Mouse (Mus musculus) olfactory bulb, adult 2 months (tissue): ENCODE measurements around the gene Clec3a. TPM values are rescaled to one million over a fixed set of nuclear protein-coding genes. Genes with fewer than 3 reads are reported as not detected.
A peak's percentile ranks its signal among the peaks of the same experiment; 100 is the strongest.

ENCODE experiments used
- H3K27ac ChIP-seq: fragments of 200-500 bp; 2 replicates; pipeline ENCODE4 v1.5.1; 2012; ENCODE audit warnings: low read depth, low read length; ENCODE audit not compliant: insufficient read depth
- H3K4me1 ChIP-seq: fragments of 200-500 bp; 2 replicates; pipeline ENCODE4 v1.6.1; 2012; ENCODE audit warnings: low read length; ENCODE audit not compliant: control insufficient read depth, insufficient read depth
- H3K4me3 ChIP-seq: fragments of 200-500 bp; 2 replicates; pipeline ENCODE4 v1.5.1; 2012; ENCODE audit warnings: mild to moderate bottlenecking, low read depth, low read length, moderate library complexity; ENCODE audit not compliant: insufficient read depth
- CTCF ChIP-seq: fragments of 200-500 bp; IDR thresholded peaks from 2 replicates; pipeline ENCODE4 v1.5.1; 2012; ENCODE audit warnings: low read depth, mild to moderate bottlenecking, low read length, moderate library complexity; ENCODE audit not compliant: insufficient read depth
- POLR2A ChIP-seq: fragments of 200-500 bp; IDR thresholded peaks from 2 replicates; pipeline ENCODE4 v1.6.1; 2012; ENCODE audit warnings: mild to moderate bottlenecking, low read depth, low read length, moderate library complexity; ENCODE audit not compliant: insufficient read depth
- WGBS: fragments of 180-500 bp; shearing (Covaris S2); methylation state at CpG from one replicate; pipeline ENCODE4 v1.1.7; 2018; 5-methylcytosine and 5-hydroxymethylcytosine counted together
- polyA plus RNA-seq: library from polyadenylated mRNA; stranded (reverse); fragments of >200 nt; gene quantifications from 2 replicates; pipeline ENCODE4 v1.2.4, GENCODE M21; 2012; ENCODE audit warnings: low replicate concordance; ENCODE audit not compliant: missing spikeins, insufficient read depth, insufficient read length

Clec3a gene
- polyA plus RNA-seq: not detected in 2 replicates

DNA sequence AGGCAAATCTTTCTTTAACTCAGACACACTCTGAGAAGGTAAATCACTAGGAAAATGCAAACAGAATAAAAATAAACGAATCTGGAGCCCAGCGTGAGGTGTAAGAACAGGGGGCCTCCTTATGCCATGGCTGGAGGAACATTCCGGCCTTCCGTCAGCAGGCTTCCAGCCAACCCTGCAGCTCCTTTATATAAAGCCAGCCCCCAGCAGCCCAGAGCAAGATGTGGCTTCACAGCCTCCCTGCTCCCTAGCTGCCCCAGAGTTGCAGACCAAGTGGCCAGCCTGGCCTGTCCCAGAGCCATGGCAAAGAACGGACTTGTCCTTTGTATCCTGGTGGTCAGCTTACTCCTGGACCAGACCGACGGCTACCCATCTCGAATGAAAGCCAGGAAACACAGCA, at the start of gene Clec3a:
Gene Clec3a (plus strand): TSS at position 301 of the 400 bp plus-strand sequence.
- WGBS: 77% methylated on average over 8 of the region's 8 CpGs
- no peak for TF ChIP-seq CTCF
- TF ChIP-seq POLR2A: no peak
- no peak within 1 kb of the TSS for H3K4me3 ChIP-seq
- no peak within 1 kb of the TSS for H3K27ac ChIP-seq
- H3K4me1 ChIP-seq: no peaks in the 10 kb centered on the region

GRCm38 (mm10) chr8:114369038-114369976, 48.6 kb upstream of the Clec3a start:
- peak overlapping the region; percentile 33 for H3K4me3 ChIP-seq
- no peak overlapping the region for H3K27ac ChIP-seq
- WGBS: 30% methylated on average over 27 of the region's 27 CpGs
- TF ChIP-seq CTCF: peak; percentile 77
- TF ChIP-seq POLR2A: no peak
- H3K4me1 ChIP-seq: peaks cover 2% of the 10 kb centered on the region; the same call in 1 of the 2 replicates

DNA sequence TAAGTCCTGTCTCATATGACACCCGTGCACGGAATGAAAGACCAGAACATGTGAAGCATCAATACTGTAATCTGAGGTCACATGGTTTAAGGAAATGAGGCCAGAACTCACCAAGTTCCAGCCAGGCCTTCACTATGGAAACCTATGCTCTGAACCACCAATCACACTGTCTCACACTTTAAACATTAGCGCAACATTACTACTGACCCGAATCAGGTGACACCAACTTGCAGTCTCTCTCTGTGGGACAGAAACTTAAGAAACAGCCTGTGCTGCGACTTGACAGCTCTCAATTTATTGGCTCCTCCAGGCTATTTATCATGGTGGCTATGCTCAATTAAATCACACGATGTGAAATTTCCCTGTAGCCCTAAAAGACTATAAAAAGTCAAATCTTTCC, 43.5 kb upstream of the Clec3a start:
- no peak for TF ChIP-seq POLR2A
- TF ChIP-seq CTCF: no peak
- no peak overlapping the region for H3K4me3 ChIP-seq
- WGBS: 88% methylated on average over 6 of the region's 6 CpGs
- H3K27ac ChIP-seq: no peak overlapping the region
- no peaks in the 10 kb centered on the region for H3K4me1 ChIP-seq

DNA sequence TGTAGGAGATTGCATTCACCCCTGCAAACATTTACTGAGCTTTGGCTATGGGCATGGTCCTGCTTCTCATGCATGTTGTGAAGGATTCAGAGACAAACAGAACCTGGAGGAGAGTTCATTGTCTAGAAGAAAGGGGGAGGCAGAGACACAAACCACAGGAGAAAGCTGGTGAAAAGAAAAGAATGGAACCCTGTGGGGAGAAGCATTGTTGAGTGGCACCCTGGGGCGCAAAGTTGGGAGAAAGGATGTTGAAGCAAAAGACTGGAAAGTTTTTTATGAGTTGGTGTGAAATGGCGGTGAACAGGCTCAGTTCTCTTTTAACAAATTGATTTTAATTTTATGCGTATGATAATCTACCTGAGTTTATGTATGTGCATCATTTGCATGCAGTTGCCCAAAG, 33.7 kb upstream of the Clec3a start:
- 89% methylated on average over 3 of the region's 3 CpGs for WGBS
- TF ChIP-seq POLR2A (no peak), CTCF (no peak)
- Histone ChIP-seq H3K27ac (no peak overlapping the region), H3K4me3 (no peak overlapping the region), H3K4me1 (no peaks in the 10 kb centered on the region)

DNA sequence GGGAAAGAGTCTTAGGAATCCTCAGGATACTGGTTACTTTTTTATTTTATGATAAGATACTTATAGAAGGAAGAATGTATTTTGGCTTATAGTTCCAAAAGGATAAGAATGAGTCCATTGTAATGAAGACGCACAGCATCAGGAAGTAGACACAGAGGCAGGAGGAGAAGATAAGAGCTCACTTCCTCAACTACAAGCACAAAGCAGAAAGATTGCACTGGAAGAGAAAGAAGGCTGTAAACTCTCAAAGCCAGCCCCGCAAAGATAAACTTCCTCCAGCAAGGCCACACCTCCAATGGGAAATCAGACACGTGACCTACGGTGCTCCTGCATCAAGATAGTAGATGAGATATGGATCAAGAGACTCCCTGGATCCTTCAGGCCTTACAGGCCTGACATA, 30.4 kb upstream of the Clec3a start:
- WGBS: 88% methylated on average over 4 of the region's 4 CpGs
- H3K4me3 ChIP-seq: no peak overlapping the region
- TF ChIP-seq CTCF: no peak
- no peak for TF ChIP-seq POLR2A
- H3K27ac ChIP-seq: no peak overlapping the region
- H3K4me1 ChIP-seq: no peaks in the 10 kb centered on the region

DNA sequence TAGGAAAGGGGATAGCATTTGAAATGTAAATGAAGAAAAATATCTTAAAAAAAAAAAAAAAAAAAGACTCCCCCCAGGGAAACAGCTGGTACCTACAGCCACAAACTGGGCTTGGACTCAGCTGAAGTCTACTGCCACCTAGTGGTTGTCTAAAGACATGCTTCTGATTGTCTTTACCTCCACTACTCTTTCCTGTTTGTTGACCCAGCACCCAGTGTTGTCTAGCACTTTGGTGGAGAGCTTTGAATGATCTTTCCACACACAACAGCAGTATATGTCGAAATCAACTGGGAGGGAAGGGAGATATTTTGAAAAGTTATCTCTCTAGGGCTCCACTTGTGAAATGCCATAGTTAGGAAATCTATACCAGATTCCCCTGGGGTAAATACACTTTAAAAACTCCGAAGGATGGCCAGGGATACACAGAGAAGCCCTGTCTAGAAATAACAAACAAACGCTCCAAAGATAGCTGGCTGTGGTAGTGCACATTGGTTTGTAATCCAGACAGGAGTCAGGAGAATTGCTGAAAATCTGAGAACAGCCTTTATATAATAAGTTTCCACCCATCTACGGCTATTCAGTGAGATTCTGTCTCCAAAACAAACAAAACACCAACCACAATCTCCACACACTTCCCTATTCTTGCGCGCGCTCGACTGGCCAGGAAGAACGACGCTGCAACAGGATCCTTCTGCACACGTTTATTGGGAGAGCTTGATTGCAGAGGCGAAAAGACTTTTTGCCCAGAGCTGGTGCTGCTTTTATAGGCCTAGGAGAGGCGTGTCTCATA, 27.2 kb upstream of the Clec3a start:
- no peaks in the 10 kb centered on the region for H3K4me1 ChIP-seq
- H3K4me3 ChIP-seq: no peak overlapping the region
- WGBS: 91% methylated on average over 12 of the region's 13 CpGs
- no peak overlapping the region for H3K27ac ChIP-seq
- TF ChIP-seq CTCF (no peak), POLR2A (no peak)

GRCm38 (mm10) chr8:114398326-114398725, 19.6 kb upstream of the Clec3a start:
- Histone ChIP-seq H3K4me1 (no peaks in the 10 kb centered on the region), H3K4me3 (no peak overlapping the region), H3K27ac (no peak overlapping the region)
- TF ChIP-seq POLR2A (no peak), CTCF (no peak)
- WGBS: 95% methylated on average over 5 of the region's 5 CpGs

GRCm38 (mm10) chr8:114399273-114399672, 18.6 kb upstream of the Clec3a start:
- Histone ChIP-seq H3K4me1 (no peaks in the 10 kb centered on the region), H3K27ac (no peak overlapping the region), H3K4me3 (no peak overlapping the region)
- WGBS: 96% methylated on average over 5 of the region's 5 CpGs
- TF ChIP-seq POLR2A (no peak), CTCF (no peak)

DNA sequence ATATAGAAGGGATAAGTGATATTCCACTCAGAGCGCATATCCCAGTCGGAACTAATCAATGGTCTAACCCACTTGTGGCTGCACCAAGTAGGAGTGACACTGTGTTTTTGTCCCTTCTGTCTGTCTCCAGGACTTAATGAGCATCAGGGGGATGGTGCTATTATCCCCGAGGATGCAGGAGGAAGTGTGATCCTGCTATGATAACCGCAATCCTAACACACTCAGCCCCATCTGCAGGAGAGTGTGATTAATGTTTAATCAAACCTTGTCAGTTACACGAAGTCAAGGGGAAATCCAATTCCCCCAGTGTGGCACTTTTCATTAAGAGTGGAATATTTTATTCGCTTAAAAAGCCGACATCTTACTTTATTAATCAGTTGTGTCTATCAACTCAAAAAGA, 16.2 kb upstream of the Clec3a start:
- no peak for TF ChIP-seq CTCF
- 73% methylated on average over 7 of the region's 7 CpGs for WGBS
- H3K27ac ChIP-seq: no peak overlapping the region
- no peaks in the 10 kb centered on the region for H3K4me1 ChIP-seq
- H3K4me3 ChIP-seq: no peak overlapping the region

- WGBS: 87% methylated on average over 3 of the region's 3 CpGs
- H3K4me3 ChIP-seq: no peak overlapping the region
- no peak for TF ChIP-seq POLR2A
- no peak for TF ChIP-seq CTCF
- H3K27ac ChIP-seq: no peak overlapping the region
- no peaks in the 10 kb centered on the region for H3K4me1 ChIP-seq
Measured at GRCm38 (mm10) chr8:114411421-114411820, 6.5 kb upstream of the Clec3a start.
